Mouse (Mus musculus) left cerebral cortex, postnatal 36 days (tissue): ENCODE measurements around the gene Vmn1r1. TPM values are rescaled to one million over a fixed set of nuclear protein-coding genes. Genes with fewer than 3 reads are reported as not detected.
"Not testable (repeated sequence)": the region's sequence is repeated elsewhere in the genome, so short reads cannot be mapped to it uniquely, and the experiment has no call there.

Experiments
- DNase-seq, 2 experiments: peaks; one replicate each; pipeline ENCODE4 v3.0.0; 2021 to 2022; ENCODE audit warnings: low spot score in 2 of 2, mixed read lengths in 1 of 2
- intact Hi-C: fragments of 180-260 bp; cut with DNase I; formaldehyde crosslinking; loops from one replicate; pipeline ENCODE4 v1.15.1; 2025
- total RNA-seq, 2 experiments: library from RNA; stranded (reverse); gene quantifications; 2 replicates each; pipeline ENCODE4 v1.2.3; 2021

Gene Vmn1r1
- total RNA-seq, result not detected

DNA sequence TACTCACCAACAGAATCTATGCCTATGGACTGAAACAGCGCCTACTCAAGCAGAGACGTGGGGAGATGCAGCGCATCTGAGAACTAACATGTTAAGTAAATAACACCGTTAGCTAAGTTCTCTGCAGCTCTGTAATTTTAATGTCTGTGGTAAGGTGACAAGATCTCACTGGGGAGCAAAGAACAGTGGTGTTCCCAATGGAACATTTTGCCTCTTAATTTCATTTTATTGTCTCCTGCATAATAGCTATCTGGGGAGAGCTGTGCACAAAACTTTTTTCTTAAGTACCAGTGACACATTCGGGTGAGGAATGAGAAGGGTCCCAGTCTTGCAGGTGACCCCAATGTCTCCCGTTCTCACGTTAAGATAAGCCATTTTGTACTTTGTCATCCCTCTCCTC lies at the start of gene Vmn1r1:
TSS of gene Vmn1r1 (minus strand) at position 101 of the 400 bp plus-strand sequence.
- intact Hi-C loops, result no loop called here
- DNase-seq, result no peak

- DNase-seq, result no peak
- intact Hi-C loops, result no loop called here
Measured at GRCm38 (mm10) chr1:182210322-182210721, 46.0 kb upstream of the Vmn1r1 start.

DNA sequence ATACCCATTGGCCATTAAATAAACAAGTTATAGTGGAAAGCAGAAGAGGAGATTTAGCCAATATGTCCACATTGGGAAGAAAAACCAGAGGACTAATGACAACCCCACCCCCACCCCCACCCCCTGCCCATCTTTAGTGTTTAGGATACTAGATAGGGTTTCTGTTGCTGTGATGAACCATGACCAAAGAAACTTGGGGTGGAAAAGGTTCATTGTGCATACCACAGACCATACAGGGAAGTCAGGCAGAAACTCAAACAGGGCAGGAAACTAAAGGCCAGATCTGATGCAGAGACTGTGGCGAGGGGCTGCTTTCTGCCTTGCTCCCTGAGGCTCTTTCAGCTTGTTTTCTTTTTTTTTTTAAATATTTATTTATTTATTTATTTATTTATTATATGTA lies 28.3 kb upstream of the Vmn1r1 start:
- intact Hi-C loops, result no loop called here
- DNase-seq, result no peak

- intact Hi-C loops, result no loop called here
- no peak for DNase-seq
Measured at GRCm38 (mm10) chr1:182191816-182192545, 27.7 kb upstream of the Vmn1r1 start.

DNA sequence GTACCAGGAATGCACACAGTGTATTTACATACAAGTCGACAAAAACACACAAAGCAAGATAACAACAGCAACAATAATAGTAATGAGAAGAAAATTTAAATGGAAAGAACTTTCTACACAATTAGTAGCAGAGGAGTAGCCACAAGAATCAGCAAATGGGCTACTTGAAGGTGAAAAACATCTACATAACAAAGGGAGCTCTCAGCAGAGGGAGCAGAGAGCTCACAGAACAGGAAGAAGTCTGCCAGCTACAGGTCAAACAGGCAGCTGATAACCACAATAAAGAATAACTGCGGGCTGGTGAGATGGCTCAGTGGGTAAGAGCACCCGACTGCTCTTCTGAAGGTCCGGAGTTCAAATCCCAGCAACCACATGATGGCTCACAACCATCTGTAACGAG lies 26.9 kb upstream of the Vmn1r1 start:
- intact Hi-C loops, result no loop called here
- DNase-seq, result no peak

- DNase-seq, result no peak
- intact Hi-C loops, result no loop called here
Measured at GRCm38 (mm10) chr1:182189669-182190440, 25.6 kb upstream of the Vmn1r1 start.

GRCm38 (mm10) chr1:182182449-182182848 lies 18.2 kb upstream of the Vmn1r1 start:
- DNase-seq, intact Hi-C loops: not testable (repeated sequence)

DNA sequence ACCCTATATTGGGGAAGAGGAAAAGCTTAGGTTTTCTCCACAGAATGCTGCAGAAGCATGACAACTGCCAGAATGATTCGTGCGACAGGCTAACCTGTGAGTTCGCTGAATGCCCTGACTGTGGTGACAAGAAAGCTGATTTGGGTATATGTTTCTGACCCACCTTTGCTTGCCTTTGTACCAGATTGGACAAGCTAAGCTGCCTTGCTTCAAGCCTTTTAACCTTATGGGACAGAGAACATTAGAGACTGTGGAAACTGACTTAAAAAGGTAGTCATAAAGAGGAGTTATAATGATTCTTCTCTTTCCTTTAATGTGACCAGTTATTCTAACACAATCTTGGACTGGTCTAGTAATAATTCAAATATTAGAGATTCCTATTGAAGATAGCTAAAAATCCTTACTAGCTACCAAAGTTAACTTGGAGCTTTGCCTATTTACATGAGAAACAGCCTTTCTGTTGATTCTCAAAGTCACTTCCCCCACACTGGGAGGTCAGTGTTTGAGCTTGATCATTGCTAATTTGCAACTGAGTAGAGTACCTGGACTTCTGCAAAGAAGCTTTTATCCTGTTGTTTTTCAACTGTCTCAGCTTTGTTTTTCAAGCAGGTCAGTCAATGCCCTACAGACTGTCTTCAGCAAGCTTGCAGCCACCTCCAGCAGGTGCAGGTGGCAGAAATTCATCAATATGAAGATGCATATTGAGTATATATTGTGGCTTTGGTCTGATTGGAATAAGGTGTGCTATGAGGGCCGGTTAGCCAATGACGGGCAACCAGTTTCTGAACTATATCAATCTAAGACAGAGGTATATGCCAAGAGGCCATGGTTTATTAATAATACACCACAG lies 17.4 kb upstream of the Vmn1r1 start:
- intact Hi-C loops, result no loop called here
- DNase-seq, result no peak

DNA sequence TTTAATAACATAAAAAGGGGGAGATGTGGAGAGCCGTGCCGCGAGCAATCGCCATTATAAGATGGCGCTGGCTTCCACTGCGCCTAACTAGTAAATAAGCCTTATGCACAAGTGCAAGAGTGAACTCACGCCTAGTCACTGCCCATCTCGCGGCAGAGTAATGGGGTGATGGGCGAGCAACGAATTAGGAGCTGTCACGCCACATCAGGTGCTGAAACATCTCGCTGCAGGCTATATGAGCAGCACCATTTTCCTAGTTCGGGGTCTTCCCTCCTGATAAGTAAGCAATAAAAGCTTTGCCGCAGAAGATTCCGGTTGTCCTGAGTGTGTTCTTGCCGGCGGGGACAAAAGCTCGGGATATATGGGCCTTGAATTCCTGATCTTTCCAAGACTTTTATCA lies 12.7 kb upstream of the Vmn1r1 start:
- DNase-seq, intact Hi-C loops: not testable (repeated sequence)

- intact Hi-C loops, DNase-seq: not testable (repeated sequence)
Measured at GRCm38 (mm10) chr1:182170206-182170605, 5.9 kb upstream of the Vmn1r1 start.

GRCm38 (mm10) chr1:182162951-182163350 lies 1.3 kb downstream of the Vmn1r1 start:
- intact Hi-C loops, result no loop called here
- DNase-seq, result no peak

GRCm38 (mm10) chr1:182159575-182159974 lies 4.7 kb downstream of the Vmn1r1 start:
- no peak for DNase-seq
- intact Hi-C loops, result no loop called here

DNA sequence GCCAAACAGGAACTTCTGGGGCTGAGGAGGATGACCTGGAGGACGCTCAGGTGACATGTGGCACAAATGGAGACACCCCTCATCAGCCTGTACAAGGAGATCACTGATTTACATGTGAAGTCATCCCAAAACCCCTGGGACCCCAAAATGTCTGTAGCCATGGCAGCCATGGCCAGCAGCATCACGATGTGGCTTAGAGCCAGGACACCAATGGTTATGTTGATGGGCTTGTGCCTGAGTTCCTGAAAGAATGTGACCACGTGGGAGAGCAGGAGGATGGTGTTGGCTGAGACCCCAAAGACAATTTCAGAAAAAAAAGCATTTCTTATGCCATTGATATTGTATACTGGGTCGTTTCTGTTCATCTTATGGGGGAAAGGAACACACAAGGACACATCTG lies 6.6 kb downstream of the Vmn1r1 start:
- intact Hi-C loops, result loop anchor here (1.0 kb wide), 1 partner anchor 10 kb away; no protein-coding TSS in a partner anchor
- DNase-seq, result no peak

DNA sequence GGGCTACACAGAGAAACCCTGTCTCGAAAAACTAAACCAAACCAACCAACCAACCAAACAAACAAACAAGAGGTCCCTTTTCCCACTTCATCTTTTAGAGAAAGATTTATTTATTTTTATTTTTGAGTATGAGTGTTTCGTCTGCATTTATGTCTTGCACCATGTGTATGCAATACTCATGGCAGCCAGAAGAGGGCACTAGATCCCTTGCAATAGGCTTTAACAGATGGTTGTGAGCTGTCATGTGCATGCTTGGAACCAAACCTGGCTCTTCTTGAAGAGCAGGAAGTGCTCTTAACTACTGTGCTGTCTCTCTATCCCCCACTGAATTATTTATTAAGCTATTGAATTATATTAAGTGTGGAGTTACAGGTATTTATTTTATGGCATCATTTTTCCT lies 14.3 kb downstream of the Vmn1r1 start:
- DNase-seq, result no peak
- intact Hi-C loops, result no loop called here

GRCm38 (mm10) chr1:182148864-182149514 lies 15.3 kb downstream of the Vmn1r1 start:
- intact Hi-C loops, result no loop called here
- DNase-seq, result no peak

DNA sequence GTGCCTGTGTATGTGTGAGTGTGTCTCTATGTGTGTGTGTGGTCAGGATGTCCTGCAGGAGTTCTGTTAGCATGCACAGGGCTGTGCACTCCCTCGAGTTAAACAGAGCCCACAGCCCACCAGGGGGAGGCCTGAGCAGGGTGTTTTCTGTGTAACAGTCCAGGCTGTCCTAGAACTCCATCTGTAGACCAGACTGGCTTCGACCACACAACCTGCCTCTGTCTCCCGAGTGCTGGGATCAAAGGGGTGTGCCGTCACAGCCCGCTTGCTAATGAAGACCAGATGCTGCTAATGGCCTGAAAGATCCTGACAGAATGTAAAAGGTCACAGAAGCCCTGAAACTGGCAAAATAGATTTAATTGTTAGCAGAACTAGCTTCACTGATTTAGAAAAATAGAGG lies 18.7 kb downstream of the Vmn1r1 start:
- intact Hi-C loops, result no loop called here
- no peak for DNase-seq

DNA sequence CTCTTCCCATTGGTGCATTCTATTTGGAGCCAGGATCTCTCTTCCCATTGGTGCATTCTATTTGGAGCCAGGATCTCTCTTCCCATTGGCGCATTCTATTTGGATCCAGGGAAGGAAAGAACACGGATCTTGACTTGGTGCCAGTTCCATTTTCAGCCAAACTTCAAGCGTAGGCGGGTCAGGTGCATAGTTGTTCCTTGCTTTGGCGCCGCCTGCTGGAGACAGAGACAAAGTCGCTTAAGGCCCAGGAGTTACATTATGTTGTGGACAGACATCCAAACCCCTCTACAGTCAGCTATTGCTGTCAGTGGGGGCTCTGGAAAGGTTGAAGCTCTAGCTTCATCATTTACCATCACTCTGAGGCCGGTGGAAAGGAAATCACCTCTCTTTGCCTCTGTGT lies 21.0 kb downstream of the Vmn1r1 start:
- no peak for DNase-seq
- intact Hi-C loops, result no loop called here

DNA sequence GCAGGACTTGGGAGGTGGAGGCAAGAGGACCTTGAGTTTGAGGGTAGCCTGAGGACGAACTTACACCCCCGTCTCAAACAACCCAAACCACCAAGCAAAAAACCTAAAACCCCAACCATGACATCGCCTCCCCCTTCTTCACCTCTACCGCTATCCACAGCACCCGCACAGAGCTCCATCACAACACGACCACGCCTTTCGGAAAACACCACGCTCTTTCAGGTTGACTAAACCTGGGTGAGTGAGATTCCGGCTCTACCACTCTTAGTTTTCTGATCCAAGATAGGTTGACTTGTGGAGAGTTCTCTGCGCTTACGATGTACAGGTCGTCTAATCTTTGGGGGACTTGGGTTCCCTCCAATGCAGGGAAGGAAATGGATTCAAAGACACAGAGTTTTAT lies 21.6 kb downstream of the Vmn1r1 start:
- DNase-seq, result no peak
- intact Hi-C loops, result no loop called here

DNA sequence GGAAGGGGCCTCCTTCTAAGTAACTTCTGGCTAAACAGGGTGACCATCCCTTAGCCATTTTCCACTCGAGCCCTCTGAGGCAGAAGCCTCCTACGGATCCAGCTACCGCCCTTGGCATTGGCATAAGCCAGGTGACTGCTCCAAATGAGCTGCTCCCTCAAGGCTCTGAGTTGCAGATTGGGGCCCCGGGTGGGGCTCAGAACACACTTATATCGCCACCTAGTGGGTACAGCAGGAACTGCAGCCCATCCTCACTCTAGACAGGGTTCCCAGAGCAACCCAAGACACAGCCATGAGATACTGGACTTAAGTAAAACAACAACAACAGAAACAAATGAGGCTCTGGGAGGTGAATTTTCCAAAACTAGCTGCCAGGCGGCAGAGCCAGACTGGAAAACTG lies 23.9 kb downstream of the Vmn1r1 start:
- DNase-seq, result peak; percentile 68 to 76
- intact Hi-C loops, result no loop called here

DNA sequence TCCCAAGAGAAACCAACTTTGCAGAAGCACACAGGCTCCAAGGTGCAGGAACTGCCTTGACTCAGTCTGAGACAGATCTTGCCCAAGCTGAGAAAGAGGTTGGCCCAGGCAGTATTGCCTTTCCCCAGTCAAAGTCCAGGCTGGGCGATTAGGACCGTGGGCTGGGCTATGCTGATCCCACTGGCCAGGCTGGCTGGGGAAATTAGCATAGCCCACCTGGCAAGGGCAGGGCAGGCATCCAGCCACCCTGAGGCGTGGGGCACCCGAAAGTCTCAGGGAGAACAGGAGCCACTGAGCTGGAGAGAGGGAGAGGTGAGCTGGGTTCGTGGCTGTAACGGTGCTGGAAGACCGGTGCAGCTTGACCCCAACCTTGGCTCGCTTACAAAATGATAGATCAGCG lies 24.3 kb downstream of the Vmn1r1 start:
- intact Hi-C loops, result loop anchor here (10.0 kb wide), 1 partner anchor 145 kb away; the partner anchor contains the start of gene Degs1
- DNase-seq, result no peak
